Mouse (Mus musculus) midbrain, postnatal 0 days (tissue): Measurements from ENCODE around the gene Ndufaf4. TPM values are rescaled to one million over a fixed set of nuclear protein-coding genes. Genes with fewer than 3 reads are reported as not detected.
"Not testable (repeated sequence)": the region's sequence is repeated elsewhere in the genome, so short reads cannot be mapped to it uniquely, and the experiment has no call there.

Experiments
- ATAC-seq: fragments of 200-750 bp; cut with Nextera tagmentation; 2 replicates; pipeline ENCODE4 v1.8.0; 2017; ENCODE audit warnings: moderate number of reproducible peaks, mild to moderate bottlenecking, moderate TSS enrichment, moderate library complexity; ENCODE audit not compliant: low FRiP score
- DNase-seq: peaks from one replicate; pipeline ENCODE4 v3.0.0-alpha.2; 2015; ENCODE audit warnings: low spot score
- H3K27ac ChIP-seq: fragments of 300-500 bp; sonication (generic); 2 replicates; pipeline ENCODE4 v1.5.1; 2014; ENCODE audit warnings: low read depth, mild to moderate bottlenecking, low read length, mixed read lengths
- H3K27me3 ChIP-seq: fragments of 300-500 bp; sonication (generic); 2 replicates; pipeline ENCODE4 v1.6.1; 2014; ENCODE audit warnings: low read length, control low read depth, mixed read lengths; ENCODE audit not compliant: insufficient read depth
- H3K36me3 ChIP-seq: fragments of 300-500 bp; sonication (generic); 2 replicates; pipeline ENCODE4 v1.6.1; 2014; ENCODE audit warnings: low read length, control low read depth, mixed read lengths; ENCODE audit not compliant: insufficient read depth
- H3K4me1 ChIP-seq: fragments of 300-500 bp; sonication (generic); 2 replicates; pipeline ENCODE4 v1.6.1; 2014; ENCODE audit warnings: mild to moderate bottlenecking, control low read depth, antibody characterized with exemption, low read length, mixed read lengths; ENCODE audit not compliant: insufficient read depth
- H3K4me2 ChIP-seq: fragments of 300-500 bp; sonication (generic); 2 replicates; pipeline ENCODE4 v1.6.1; 2014; ENCODE audit warnings: low read depth, mild to moderate bottlenecking, low read length, mixed read lengths; ENCODE audit not compliant: poor library complexity, severe bottlenecking
- H3K4me3 ChIP-seq: fragments of 300-500 bp; sonication (generic); 2 replicates; pipeline ENCODE4 v1.5.1; 2014; ENCODE audit warnings: low read depth, mild to moderate bottlenecking, low read length, moderate library complexity
- H3K9ac ChIP-seq: fragments of 300-500 bp; sonication (generic); replicated peaks from 2 replicates; pipeline ENCODE4 v1.6.1; 2014; ENCODE audit warnings: mild to moderate bottlenecking, low read length, moderate library complexity, mixed read lengths; ENCODE audit not compliant: poor library complexity, severe bottlenecking
- H3K9me3 ChIP-seq: fragments of 300-500 bp; sonication (generic); 2 replicates; pipeline ENCODE4 v1.6.1; 2016; ENCODE audit warnings: low read length, control low read depth
- CTCF ChIP-seq: IDR thresholded peaks from 2 replicates; pipeline ENCODE4 v1.5.1; 2016; ENCODE audit warnings: antibody characterized with exemption, mild to moderate bottlenecking
- WGBS: fragments of 180-500 bp; shearing (Covaris S2); extraction: QIAGEN DNeasy Blood & Tissue Kit; methylation state at CpG from one replicate; pipeline ENCODE4 v1.1.7; 2014; 5-methylcytosine and 5-hydroxymethylcytosine counted together
- polyA plus RNA-seq: library from polyadenylated mRNA; unstranded; fragments of >200 nt; fragmentation: Nextera tagmentation; extraction: Ambion mirVana; gene quantifications from 2 replicates; pipeline ENCODE4 v1.2.1, GENCODE M21; 2015
- total RNA-seq: library from RNA; depleted of rRNA; stranded (reverse); fragments of >200 nt; gene quantifications from 2 replicates; pipeline ENCODE4 v1.2.3, GENCODE M21; 2014; rRNA removed

Gene Ndufaf4
- 19.0 and 22.0 TPM in 2 replicates for total RNA-seq
- 72.2 and 77.0 TPM in 2 replicates for polyA plus RNA-seq

GRCm38 (mm10) chr4:24897851-24898515, at the start of gene Ndufaf4:
TSS of gene Ndufaf4 (plus strand) at chr4:24898083.
- H3K27ac ChIP-seq: no peak within 1 kb of the TSS
- no peaks in the 10 kb centered on the region for H3K36me3 ChIP-seq
- ATAC-seq (peak; percentile 98), DNase-seq (peak; percentile 94)
- peak; percentile 98 for TF ChIP-seq CTCF
- H3K27me3 ChIP-seq: no peaks in the 10 kb centered on the region
- no peaks in the 10 kb centered on the region for H3K9me3 ChIP-seq
- H3K9ac ChIP-seq: peak within 1 kb of the TSS; percentile 54
- peak within 1 kb of the TSS; percentile 70 for H3K4me3 ChIP-seq
- no peaks in the 10 kb centered on the region for H3K4me1 ChIP-seq
- WGBS: under 1% methylated on average over 58 of the region's 58 CpGs
- peak within 1 kb of the TSS; percentile 71 for H3K4me2 ChIP-seq

- Histone ChIP-seq H3K4me2 (peak within 1 kb of the TSS; percentile 62), H3K27ac (peak within 1 kb of the TSS; percentile 88), H3K4me3 (peak within 1 kb of the TSS; percentile 62), H3K36me3 (no peaks in the 10 kb centered on the region), H3K9me3 (no peaks in the 10 kb centered on the region), H3K27me3 (no peaks in the 10 kb centered on the region), H3K9ac (peak within 1 kb of the TSS; percentile 74), H3K4me1 (peaks cover 5% of the 10 kb centered on the region; the same call in 1 of the 2 replicates)
- under 1% methylated on average over 54 of the region's 63 CpGs for WGBS
- ATAC-seq (peak; percentile 93), DNase-seq (peak; percentile 90)
- TF ChIP-seq CTCF: no peak
Measured at GRCm38 (mm10) chr4:24850401-24851325, 47.2 kb upstream of the Ndufaf4 start, which contains the start of gene Klhl32. TSS of gene Klhl32 (minus strand) at chr4:24851124.

GRCm38 (mm10) chr4:24865691-24866090, 32.2 kb upstream of the Ndufaf4 start:
- ATAC-seq (no peak), DNase-seq (no peak)
- Histone ChIP-seq H3K9ac (no peak overlapping the region), H3K4me2 (no peak overlapping the region), H3K9me3 (no peaks in the 10 kb centered on the region), H3K27ac (no peak overlapping the region), H3K36me3 (no peaks in the 10 kb centered on the region), H3K27me3 (no peaks in the 10 kb centered on the region), H3K4me1 (no peaks in the 10 kb centered on the region), H3K4me3 (no peak overlapping the region)
- TF ChIP-seq CTCF: no peak
- 60% methylated on average over 6 of the region's 6 CpGs for WGBS

GRCm38 (mm10) chr4:24869230-24869629, 28.7 kb upstream of the Ndufaf4 start:
- Histone ChIP-seq H3K4me1 (no peaks in the 10 kb centered on the region), H3K4me3 (no peak overlapping the region), H3K4me2 (no peak overlapping the region), H3K27me3 (no peaks in the 10 kb centered on the region), H3K9ac (no peak overlapping the region), H3K27ac (no peak overlapping the region), H3K36me3 (no peaks in the 10 kb centered on the region), H3K9me3 (no peaks in the 10 kb centered on the region)
- WGBS: 76% methylated on average over 4 of the region's 4 CpGs
- DNase-seq (no peak), ATAC-seq (no peak)
- TF ChIP-seq CTCF: no peak

GRCm38 (mm10) chr4:24889386-24889785, 8.5 kb upstream of the Ndufaf4 start:
- DNase-seq, ATAC-seq, H3K9ac ChIP-seq, H3K27ac ChIP-seq, H3K4me3 ChIP-seq, H3K27me3 ChIP-seq, H3K4me1 ChIP-seq, H3K36me3 ChIP-seq, H3K9me3 ChIP-seq, H3K4me2 ChIP-seq: not testable (repeated sequence)
- 38% methylated on average over 2 of the region's 2 CpGs for WGBS

GRCm38 (mm10) chr4:24892293-24892692, 5.6 kb upstream of the Ndufaf4 start:
- not testable (repeated sequence) for H3K4me1 ChIP-seq, ATAC-seq, H3K4me3 ChIP-seq, DNase-seq, H3K9ac ChIP-seq, H3K36me3 ChIP-seq, H3K9me3 ChIP-seq, H3K4me2 ChIP-seq, H3K27me3 ChIP-seq, H3K27ac ChIP-seq
- WGBS: 80% methylated on average over 2 of the region's 2 CpGs
